Mouse (Mus musculus): Measurements from ENCODE around the gene Srrt. TPM values are rescaled to one million over a fixed set of nuclear protein-coding genes. Genes with fewer than 3 reads are reported as not detected.

Srrt gene
- total RNA-seq, 2 experiments from 2014 or later, result 223 to 232 TPM

DNA sequence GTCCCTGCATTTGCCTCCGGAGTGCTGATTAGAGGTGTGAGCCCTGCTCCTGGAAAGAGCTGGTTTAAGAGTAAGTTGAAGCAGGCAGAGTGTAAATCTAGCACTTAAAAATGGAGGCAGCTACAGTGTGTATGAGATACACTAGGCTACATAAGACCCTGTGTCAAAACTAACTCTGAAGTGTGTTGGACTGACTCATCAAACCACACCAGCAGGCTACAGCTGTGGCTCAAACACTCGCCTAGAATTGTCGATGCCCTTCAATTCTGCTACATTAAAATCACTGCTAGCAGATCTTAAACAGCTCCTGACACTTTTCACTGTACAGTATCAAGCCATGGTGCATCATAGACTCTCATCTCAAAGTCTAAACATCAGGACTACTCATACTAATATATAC is 3.3 kb downstream of the Srrt start:
- no peak for TF ChIP-seq CTCF (conservative IDR thresholded peaks at IDR 0.05)
- Histone ChIP-seq H3K4me3 (no peak overlapping the region), H3K27ac (peak overlapping the region; percentile 97; the same call in 1 of the 2 replicates)
- DNase-seq (ENCODE audit: low spot score in 2 of 2), result no peak

DNA sequence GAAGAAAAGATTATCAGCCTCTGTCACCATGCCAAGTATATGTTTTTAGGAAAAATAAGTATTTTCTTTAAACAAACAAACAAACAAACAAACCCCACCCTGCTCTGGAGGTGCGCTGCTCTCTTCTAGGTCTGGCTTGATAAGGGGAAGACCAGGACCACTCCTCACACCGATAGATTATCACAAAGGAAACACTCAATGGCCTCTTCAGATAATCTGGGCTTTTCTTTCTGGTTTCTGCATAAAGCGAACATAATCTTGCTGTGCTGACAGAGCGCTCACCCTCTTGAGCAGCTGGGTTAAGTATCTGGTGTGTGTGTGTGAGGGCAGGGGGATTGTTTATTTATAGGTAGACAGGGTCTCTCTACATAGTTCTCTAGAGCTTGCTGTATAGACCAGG is 3.9 kb downstream of the Srrt start:
- Histone ChIP-seq H3K4me3 (no peak overlapping the region), H3K27ac (peak overlapping the region; percentile 97; the same call in 1 of the 2 replicates)
- DNase-seq (ENCODE audit: low spot score in 2 of 2), result no peak
- TF ChIP-seq CTCF (conservative IDR thresholded peaks at IDR 0.05), result no peak

DNA sequence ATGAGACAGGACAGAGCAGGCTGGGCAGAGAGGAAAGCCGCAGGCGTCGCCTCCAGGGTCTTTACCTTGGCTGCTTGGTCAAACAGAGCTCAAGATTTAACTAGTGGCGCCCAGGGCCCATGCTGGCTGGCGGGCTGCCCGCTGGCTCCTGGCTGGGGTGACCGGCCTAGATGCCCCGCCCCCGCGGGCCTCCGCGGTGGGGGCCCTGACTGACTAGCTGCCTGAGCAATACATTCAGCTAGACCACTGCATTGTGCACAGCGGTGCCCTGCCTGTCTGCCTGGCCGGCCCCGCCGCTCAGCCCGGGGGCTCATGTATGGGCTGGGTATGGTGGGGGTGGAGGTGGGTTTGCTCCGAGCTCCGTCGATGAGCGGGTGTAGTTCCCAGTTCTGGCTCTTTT is 6.2 kb downstream of the Srrt start:
- DNase-seq (ENCODE audit: low spot score in 2 of 2), result no peak
- H3K27ac ChIP-seq, result no peak overlapping the region
- no peak overlapping the region for H3K4me3 ChIP-seq
- TF ChIP-seq CTCF (conservative IDR thresholded peaks at IDR 0.05), result no peak

DNA sequence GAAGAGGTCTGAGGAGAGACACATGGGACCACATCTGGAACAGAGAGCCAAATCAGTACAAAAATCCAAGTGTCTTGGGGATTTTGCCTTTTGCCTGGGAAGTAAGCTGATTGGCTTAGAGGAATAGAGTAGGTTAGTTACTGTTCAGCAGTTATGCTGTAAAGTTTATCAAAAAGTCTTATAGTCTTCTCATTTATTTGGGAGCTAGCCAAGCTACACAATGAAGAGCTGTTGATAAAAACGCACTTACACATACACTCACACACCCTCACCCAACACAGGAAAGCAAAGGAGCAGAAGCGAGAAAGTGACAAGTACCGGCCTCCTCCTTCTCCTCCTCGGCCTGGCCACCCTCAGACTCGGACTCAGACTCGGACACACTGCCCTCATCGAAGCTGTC is 8.2 kb downstream of the Srrt start:
- Histone ChIP-seq H3K27ac (no peak overlapping the region), H3K4me3 (no peak overlapping the region)
- no peak for TF ChIP-seq CTCF (conservative IDR thresholded peaks at IDR 0.05)
- DNase-seq (ENCODE audit: low spot score in 2 of 2), result no peak

DNA sequence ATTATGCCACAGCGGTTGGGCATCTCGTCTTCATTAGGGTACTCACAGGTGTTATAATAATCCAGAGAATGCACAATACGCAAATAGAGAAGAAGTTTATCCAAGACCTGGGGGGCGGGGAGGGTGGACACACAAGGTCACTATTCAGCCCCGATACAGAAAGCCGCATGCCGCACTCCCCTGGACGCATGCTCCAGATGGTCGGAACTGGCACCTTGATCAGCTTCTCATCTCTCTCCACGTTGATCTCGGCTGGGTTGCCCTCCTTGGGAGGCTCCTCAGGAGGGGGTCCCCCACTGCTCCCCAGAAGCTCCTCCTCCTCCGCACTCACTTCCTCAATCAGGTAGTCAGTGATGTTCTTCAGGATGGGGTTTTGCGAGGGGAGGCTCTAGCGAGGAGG is 10.3 kb downstream of the Srrt start:
- TF ChIP-seq CTCF (conservative IDR thresholded peaks at IDR 0.05), result no peak
- H3K4me3 ChIP-seq, result no peak overlapping the region
- no peak overlapping the region for H3K27ac ChIP-seq
- DNase-seq (ENCODE audit: low spot score in 2 of 2), result no peak

DNA sequence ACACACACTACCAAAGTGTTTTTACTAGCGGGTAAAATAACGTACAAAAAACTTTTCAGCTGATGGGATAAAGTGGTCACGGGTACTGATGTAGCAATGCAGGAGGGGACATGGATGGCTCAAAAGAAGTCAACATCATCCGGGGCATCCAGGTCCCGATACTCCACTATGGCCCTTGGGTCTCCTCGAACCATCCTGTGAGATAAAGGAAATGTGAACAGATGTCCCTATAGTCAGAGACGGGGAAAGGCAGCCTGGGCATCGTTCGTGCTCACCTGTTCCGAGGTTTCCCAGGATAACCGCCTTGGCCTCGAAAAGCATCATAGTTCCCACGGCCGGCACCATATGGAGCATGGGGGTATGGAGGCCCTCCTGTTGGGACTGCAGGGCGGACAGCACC is 11.8 kb downstream of the Srrt start:
- no peak for TF ChIP-seq CTCF (conservative IDR thresholded peaks at IDR 0.05)
- no peak for DNase-seq (ENCODE audit: low spot score in 2 of 2)
- no peak overlapping the region for H3K4me3 ChIP-seq
- no peak overlapping the region for H3K27ac ChIP-seq

DNA sequence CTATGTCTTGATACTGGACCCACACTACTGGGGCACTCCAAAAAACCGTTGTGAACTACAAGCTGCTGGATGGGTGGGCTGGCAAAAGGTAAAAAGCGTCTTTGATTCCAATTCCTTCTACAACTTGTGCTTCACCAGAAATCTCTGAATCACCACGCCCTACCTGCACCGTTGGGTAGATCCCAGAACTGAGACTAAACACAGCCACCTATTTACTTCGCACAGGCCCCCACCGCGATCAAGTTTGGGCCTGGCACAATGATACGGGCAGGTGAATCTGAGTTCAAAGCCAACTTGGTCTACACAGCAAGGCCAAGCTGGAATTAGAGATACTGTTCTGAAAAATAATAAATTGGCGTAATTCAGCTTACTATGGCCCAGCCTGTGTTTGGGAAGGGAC is 12.2 kb downstream of the Srrt start:
- peak overlapping the region; percentile 82; the same call in 1 of the 2 replicates for H3K4me3 ChIP-seq
- no peak overlapping the region for H3K27ac ChIP-seq

DNA sequence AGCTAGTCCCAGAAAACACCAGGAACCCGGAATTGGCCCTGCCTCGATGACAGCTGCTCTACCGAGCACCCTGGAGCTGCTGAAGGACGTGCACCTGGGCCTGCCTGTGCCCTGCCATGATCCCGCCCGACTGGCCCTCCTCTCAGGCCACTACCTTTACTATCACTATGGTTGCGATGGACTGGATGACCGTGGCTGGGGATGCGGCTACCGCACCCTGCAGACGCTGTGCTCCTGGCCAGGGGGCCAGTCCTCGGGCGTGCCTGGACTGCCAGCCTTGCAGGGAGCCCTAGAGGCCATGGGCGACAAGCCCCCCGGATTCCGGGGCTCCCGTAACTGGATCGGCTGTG is 12.8 kb downstream of the Srrt start:
- DNase-seq (ENCODE audit: low spot score in 2 of 2), result no peak

More for the DNA sequence above, 12.2 kb downstream of the Srrt start:
- TF ChIP-seq CTCF (conservative IDR thresholded peaks at IDR 0.05), result no peak
- no peak for DNase-seq (ENCODE audit: low spot score in 2 of 2)

DNA sequence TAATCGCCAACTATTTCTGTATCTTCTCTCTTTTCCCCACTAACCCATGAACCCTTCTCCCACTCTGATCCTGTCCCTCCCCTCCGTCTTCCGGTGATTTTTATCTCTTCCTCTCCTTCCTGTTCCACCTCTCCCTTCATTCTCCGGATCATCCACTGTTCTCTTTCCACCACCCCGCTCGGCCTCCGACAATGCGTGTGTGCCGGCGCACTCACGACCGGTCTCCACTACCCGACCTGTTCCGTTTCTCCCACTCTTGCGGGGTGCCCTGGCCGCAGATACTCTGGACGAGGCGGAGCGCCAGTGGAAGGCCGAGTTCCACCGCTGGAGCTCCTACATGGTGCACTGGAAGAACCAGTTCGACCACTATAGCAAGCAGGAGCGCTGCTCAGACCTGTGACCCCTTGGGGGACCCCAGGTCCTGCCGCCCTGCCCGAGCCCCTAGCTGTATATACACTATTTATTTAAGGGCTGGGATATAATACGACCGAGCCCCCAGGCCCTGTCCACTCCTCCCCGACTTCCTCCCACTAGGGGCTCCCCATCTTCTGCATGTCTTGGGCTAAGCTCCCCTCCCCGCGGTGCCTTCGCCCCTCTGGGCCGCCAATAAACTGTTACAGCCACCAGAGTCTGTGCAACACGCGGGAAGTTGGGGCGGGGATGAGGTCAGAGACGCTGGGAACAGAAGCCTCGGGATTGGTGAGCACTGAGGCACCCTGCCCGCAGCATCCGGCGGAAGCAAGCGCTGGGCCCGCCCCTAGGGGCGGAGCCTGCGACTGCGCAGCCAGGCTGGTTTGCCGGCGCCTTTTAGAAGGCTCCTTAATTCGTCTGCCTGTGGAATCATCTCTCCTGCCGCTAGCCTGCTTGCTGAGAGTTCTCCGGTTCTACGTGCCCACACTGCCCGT is 13.4 kb downstream of the Srrt start, which contains the start of gene Ufsp1:
Gene Ufsp1 (plus strand): TSS at position 791 of the 905 bp plus-strand sequence.
- Histone ChIP-seq H3K4me3 (peak within 1 kb of the TSS; percentile 82), H3K27ac (peak within 1 kb of the TSS; percentile 90)
- DNase-seq (ENCODE audit: low spot score in 2 of 2), result peak; percentile 96 to 97
- peak; percentile 43; the same call in 1 of the 2 replicates for TF ChIP-seq CTCF (conservative IDR thresholded peaks at IDR 0.05)

More for the DNA sequence above, 12.8 kb downstream of the Srrt start:
- no peak for TF ChIP-seq CTCF (conservative IDR thresholded peaks at IDR 0.05)
- H3K27ac ChIP-seq, result peak overlapping the region; percentile 90
- peak overlapping the region; percentile 82 for H3K4me3 ChIP-seq

DNA sequence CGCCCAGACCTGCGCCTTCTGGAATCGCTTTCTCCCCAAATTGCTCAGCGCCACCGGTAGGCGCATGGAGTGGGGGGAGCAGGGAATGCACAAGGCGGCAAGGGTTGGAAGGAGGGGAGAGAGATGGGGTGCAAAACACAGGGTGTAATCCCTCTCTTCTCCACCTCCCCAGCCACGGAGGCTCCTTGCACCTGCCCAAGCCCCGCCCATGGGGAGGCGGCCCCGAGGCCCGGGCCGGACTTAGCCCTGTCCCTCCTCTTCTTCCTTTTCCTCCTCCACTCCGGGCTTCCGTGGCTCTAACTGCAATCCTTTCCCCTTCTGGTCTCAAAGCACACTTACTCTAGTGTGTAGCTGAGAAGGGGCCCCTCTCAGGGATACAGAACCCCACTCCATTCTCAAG is 14.2 kb downstream of the Srrt start:
- peak; percentile 65 to 85 for DNase-seq (ENCODE audit: low spot score in 2 of 2)
- Histone ChIP-seq H3K4me3 (peak overlapping the region; percentile 82), H3K27ac (peak overlapping the region; percentile 89)
- TF ChIP-seq CTCF (conservative IDR thresholded peaks at IDR 0.05), result peak; percentile 56

DNA sequence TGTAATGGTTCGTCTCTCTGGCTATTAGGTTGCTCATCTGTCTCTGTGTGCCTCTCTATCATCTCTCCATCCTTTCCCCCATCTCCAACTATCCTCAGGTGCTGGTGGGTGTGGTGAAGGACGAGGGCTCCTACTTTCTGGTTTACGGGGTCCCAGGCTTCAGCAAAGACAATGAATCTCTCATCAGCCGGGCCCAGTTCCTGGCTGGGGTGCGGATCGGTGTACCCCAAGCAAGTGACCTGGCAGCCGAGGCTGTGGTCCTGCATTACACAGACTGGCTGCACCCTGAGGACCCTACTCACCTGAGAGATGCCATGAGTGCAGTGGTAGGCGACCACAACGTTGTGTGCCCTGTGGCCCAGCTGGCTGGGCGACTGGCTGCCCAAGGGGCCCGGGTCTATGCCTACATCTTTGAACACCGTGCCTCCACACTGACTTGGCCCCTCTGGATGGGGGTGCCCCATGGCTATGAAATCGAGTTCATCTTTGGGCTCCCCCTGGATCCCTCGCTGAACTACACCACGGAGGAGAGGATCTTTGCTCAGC is 16.0 kb downstream of the Srrt start:
- H3K4me3 ChIP-seq, result no peak overlapping the region
- H3K27ac ChIP-seq, result no peak overlapping the region
- TF ChIP-seq CTCF (conservative IDR thresholded peaks at IDR 0.05), result no peak
- no peak for DNase-seq (ENCODE audit: low spot score in 2 of 2)

DNA sequence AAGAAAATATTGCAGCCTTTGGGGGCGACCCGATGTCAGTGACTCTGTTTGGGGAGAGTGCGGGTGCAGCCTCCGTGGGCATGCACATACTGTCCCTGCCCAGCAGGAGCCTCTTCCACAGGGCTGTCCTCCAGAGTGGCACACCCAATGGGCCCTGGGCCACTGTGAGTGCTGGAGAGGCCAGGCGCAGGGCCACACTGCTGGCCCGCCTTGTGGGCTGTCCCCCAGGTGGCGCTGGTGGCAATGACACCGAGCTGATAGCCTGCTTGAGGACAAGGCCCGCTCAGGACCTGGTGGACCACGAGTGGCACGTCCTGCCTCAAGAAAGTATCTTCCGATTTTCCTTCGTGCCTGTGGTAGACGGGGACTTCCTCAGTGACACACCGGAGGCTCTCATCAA is 16.8 kb downstream of the Srrt start:
- Histone ChIP-seq H3K4me3 (no peak overlapping the region), H3K27ac (no peak overlapping the region)
- TF ChIP-seq CTCF (conservative IDR thresholded peaks at IDR 0.05), result peak; percentile 73
- no peak for DNase-seq (ENCODE audit: low spot score in 2 of 2)

DNA sequence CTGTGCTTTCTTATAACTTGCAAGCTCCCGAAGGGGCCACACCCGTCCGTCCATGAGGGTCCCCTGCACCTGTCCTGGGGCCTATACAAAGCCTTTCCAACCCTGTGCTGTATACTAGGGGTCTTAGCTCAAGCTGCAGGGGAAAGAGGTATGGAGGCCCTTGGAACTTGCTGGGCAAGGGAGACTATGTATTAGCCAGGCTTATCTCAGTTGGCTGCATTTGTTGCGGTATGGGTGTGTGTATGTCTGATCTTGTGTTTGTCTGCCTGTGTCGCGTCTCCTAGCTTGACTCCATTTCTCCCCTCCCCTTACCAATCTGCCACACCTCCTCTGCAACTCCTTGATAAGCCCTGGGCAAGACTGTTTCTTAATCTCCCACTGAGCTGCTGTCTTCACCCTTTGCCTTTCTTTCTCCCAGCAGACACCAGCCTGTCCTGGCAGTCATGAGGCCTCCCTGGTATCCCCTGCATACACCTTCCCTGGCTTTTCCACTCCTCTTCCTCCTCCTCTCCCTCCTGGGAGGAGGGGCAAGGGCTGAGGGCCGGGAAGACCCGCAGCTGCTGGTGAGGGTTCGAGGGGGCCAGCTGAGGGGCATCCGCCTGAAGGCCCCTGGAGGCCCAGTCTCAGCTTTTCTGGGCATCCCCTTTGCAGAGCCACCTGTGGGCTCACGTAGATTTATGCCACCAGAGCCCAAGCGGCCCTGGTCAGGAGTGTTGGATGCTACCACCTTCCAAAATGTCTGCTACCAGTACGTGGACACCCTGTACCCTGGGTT is 17.7 kb downstream of the Srrt start:
- H3K4me3 ChIP-seq, result peak overlapping the region; percentile 53

More for the DNA sequence above, 17.7 kb downstream of the Srrt start:
- DNase-seq (ENCODE audit: low spot score in 2 of 2), result no peak
- TF ChIP-seq CTCF (conservative IDR thresholded peaks at IDR 0.05), result no peak
- no peak overlapping the region; the same call in 1 of the 2 replicates for H3K27ac ChIP-seq

Measured in layer of hippocampus, adult 2 months (tissue).